Mouse (Mus musculus): ENCODE results near the gene Prkar1b.

DNA sequence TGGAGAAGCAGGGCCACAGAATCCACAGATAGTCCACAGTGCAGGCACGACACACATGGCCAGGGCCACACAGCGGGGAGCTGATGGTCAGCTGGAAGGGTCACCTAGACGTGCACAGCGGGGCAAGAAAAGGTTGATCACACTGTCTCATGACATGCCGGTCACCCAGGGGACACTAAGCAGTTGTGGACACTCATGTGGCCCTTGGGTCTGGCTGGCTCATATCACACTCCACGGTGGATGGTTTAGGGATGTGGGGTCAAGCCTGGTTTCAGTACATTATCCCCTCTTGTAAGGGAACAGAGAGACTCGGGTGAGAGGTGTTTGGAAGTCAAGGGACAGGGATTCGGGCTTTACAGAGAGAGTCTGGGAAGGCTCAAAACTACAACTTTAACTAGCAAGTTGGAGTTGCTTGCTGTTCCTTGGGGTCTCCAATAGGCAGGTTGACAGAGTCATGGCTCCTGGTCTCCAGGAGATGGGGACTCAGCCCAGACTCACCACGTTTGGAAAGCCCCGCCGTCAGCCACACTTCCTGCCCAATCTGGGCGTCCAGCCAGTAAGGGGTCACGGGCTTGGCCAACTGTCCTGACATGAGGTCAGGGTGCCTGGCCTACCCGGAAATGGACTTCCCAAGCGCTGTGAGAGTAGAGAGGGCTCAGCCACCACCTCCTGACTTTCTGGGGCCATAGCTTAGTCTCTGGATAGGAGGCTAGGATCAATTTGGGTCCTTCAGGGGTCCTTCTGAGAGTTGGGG lies 132.3 kb downstream of the Prkar1b start:
- TF ChIP-seq CTCF (IDR thresholded peaks at IDR 0.05; ENCODE audit: control insufficient read depth, insufficient read depth, insufficient replicate concordance, low read depth, low read length) (no peak), POLR2A (IDR thresholded peaks at IDR 0.05; ENCODE audit: control insufficient read depth, low read depth, low read length) (no peak)

Data from testis, adult 2 months (tissue).